Mouse (Mus musculus) heart, adult 2 months (tissue): ENCODE results near the gene Pcmt1. TPM values are rescaled to one million over a fixed set of nuclear protein-coding genes. Genes with fewer than 3 reads are reported as not detected.

ENCODE experiments used
- DNase-seq, 2 experiments: peaks; one replicate each; pipeline ENCODE4 v3.0.0; 2021
- H3K27ac ChIP-seq: fragments of 200-600 bp; 2 replicates; pipeline ENCODE4 v1.8.1; 2022
- H3K27me3 ChIP-seq: fragments of 200-500 bp; 2 replicates; pipeline ENCODE4 v1.6.1; 2012; ENCODE audit warnings: mild to moderate bottlenecking, low read length, inconsistent platforms, mixed read lengths; ENCODE audit not compliant: control insufficient read depth, insufficient read depth
- H3K36me3 ChIP-seq: fragments of 200-500 bp; 2 replicates; pipeline ENCODE4 v1.6.1; 2012; ENCODE audit warnings: low read length, inconsistent platforms; ENCODE audit not compliant: control insufficient read depth, insufficient read depth
- H3K4me1 ChIP-seq: fragments of 200-500 bp; 2 replicates; pipeline ENCODE4 v1.6.1; 2011; ENCODE audit warnings: low read length; ENCODE audit not compliant: control insufficient read depth, insufficient read depth
- H3K4me3 ChIP-seq: fragments of 200-600 bp; 2 replicates; pipeline ENCODE4 v1.8.1; 2022
- H3K79me2 ChIP-seq: fragments of 200-500 bp; replicated peaks from 2 replicates; pipeline ENCODE4 v1.6.1; 2012; ENCODE audit warnings: mild to moderate bottlenecking, inconsistent platforms, low read length, moderate library complexity, mixed read lengths; ENCODE audit not compliant: control insufficient read depth, insufficient read depth
- H3K9ac ChIP-seq: fragments of 200-500 bp; 2 replicates; pipeline ENCODE4 v1.6.1; 2012; ENCODE audit warnings: low read depth, mild to moderate bottlenecking, control low read depth, inconsistent platforms, low read length, mixed read lengths
- CTCF ChIP-seq: fragments of 200-600 bp; IDR thresholded peaks from 2 replicates; pipeline ENCODE4 v1.8.1; 2022; ENCODE audit warnings: antibody characterized with exemption, mild to moderate bottlenecking, moderate library complexity
- EP300 ChIP-seq: fragments of 200-500 bp; IDR thresholded peaks from 2 replicates; pipeline ENCODE4 v1.6.1; 2011; ENCODE audit warnings: low read depth, low read length, control low read depth; ENCODE audit not compliant: insufficient read depth
- POLR2A ChIP-seq: fragments of 200-500 bp; IDR thresholded peaks from 2 replicates; pipeline ENCODE4 v1.6.1; 2011; ENCODE audit warnings: mild to moderate bottlenecking, low read depth, low read length, control low read depth; ENCODE audit not compliant: insufficient read depth
- WGBS: fragments of 180-500 bp; shearing (Covaris S2); methylation state at CpG from one replicate; pipeline ENCODE4 v1.1.7; 2018; 5-methylcytosine and 5-hydroxymethylcytosine counted together
- intact Hi-C: fragments of 180-260 bp; cut with DNase I; formaldehyde crosslinking; loops from one replicate; pipeline ENCODE4 v1.15.1; 2025
- polyA plus RNA-seq: library from polyadenylated mRNA; depleted of rRNA; stranded (reverse); fragments of >200 nt; gene quantifications from 2 replicates; pipeline ENCODE4 v1.2.3, GENCODE M21; 2012
- total RNA-seq, 2 experiments: library from RNA; stranded (reverse); gene quantifications; 2 replicates each; pipeline ENCODE4 v1.2.3; 2021

Gene Pcmt1
- total and polyA plus RNA-seq, 3 experiments: 35.3 to 101 (median 92.5) TPM

DNA sequence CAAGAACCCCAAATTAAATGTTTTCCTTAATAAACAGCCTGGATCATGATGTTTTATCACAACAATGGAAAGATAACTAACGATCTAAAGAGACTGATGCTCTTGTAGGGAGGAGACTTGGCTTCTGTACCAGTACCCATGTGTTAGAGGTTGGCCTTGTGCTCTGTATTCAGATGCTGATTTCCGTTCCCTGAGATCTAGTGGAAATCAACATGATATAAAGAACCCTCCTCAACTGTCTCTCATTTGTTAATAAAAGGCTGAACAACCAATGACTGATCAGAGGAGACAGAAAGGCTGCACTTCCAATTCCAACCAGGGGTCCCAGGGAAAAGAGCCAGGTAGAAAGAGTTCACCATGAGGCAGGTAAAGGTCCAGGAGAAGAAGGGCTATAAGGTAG is 35.0 kb downstream of the Pcmt1 start:
- no peaks in the 10 kb centered on the region; the same call in 1 of the 2 replicates for H3K4me1 ChIP-seq
- TF ChIP-seq CTCF (no peak), EP300 (no peak), POLR2A (no peak)
- no peak overlapping the region for H3K27ac ChIP-seq
- H3K9ac ChIP-seq: no peak overlapping the region
- H3K79me2 ChIP-seq: no peaks in the 10 kb centered on the region
- DNase-seq: no peak
- no peaks in the 10 kb centered on the region for H3K27me3 ChIP-seq
- intact Hi-C loops: no loop called here
- H3K36me3 ChIP-seq: peaks cover 5% of the 10 kb centered on the region; the same call in 1 of the 2 replicates
- WGBS: 76% methylated on average over 2 of the region's 2 CpGs
- no peak overlapping the region for H3K4me3 ChIP-seq

DNA sequence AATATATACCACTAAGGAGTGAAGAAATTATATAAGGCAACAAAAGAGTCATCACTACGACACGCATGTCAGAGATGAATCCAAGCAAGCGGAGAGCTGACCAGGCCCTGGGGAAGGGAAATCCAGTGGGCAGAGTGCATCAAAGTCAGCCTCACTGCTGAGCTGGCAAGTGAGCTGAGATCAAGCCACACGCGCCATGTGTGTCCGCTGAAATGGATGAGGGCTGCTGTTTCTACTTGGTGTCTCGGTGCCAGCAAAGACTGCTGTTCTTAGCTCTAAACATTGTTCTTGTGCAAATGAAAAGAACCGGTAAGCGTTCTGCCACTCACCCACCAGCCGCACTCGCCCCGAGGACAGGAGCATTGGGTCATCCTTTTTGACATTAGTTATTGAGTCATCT is 40.6 kb downstream of the Pcmt1 start:
- H3K79me2 ChIP-seq: no peaks in the 10 kb centered on the region
- 97% methylated on average over 12 of the region's 12 CpGs for WGBS

GRCm38 (mm10) chr10:7630951-7631720 is 49.8 kb downstream of the Pcmt1 start:
- TF ChIP-seq CTCF: no peak
- TF ChIP-seq POLR2A: no peak
- no peak for TF ChIP-seq EP300
- Histone ChIP-seq H3K4me3 (no peak overlapping the region), H3K9ac (no peak overlapping the region), H3K27ac (no peak overlapping the region), H3K36me3 (peaks cover 13% of the 10 kb centered on the region), H3K79me2 (no peaks in the 10 kb centered on the region), H3K27me3 (no peaks in the 10 kb centered on the region), H3K4me1 (no peaks in the 10 kb centered on the region; the same call in 1 of the 2 replicates)
- intact Hi-C loops: no loop called here
- DNase-seq: peak in 1 of 2 experiments; percentile 14
- 51% methylated on average over 16 of the region's 16 CpGs for WGBS

More for the DNA sequence above, 40.6 kb downstream of the Pcmt1 start:
- DNase-seq: no peak
- Histone ChIP-seq H3K36me3 (peaks cover 2% of the 10 kb centered on the region; the same call in 1 of the 2 replicates), H3K4me3 (no peak overlapping the region), H3K4me1 (no peaks in the 10 kb centered on the region), H3K27ac (no peak overlapping the region), H3K9ac (no peak overlapping the region), H3K27me3 (no peaks in the 10 kb centered on the region)
- intact Hi-C loops: no loop called here
- TF ChIP-seq EP300 (no peak), CTCF (no peak), POLR2A (no peak)

- Histone ChIP-seq H3K9ac (no peak overlapping the region), H3K4me1 (no peaks in the 10 kb centered on the region; the same call in 1 of the 2 replicates), H3K36me3 (peaks cover 13% of the 10 kb centered on the region), H3K27ac (no peak overlapping the region), H3K4me3 (no peak overlapping the region), H3K79me2 (no peaks in the 10 kb centered on the region), H3K27me3 (no peaks in the 10 kb centered on the region)
- no peak for DNase-seq
- intact Hi-C loops: no loop called here
- 90% methylated on average over 5 of the region's 5 CpGs for WGBS
- TF ChIP-seq CTCF (no peak), EP300 (no peak), POLR2A (no peak)
Observed at GRCm38 (mm10) chr10:7630286-7630685, 50.6 kb downstream of the Pcmt1 start.

- intact Hi-C loops: no loop called here
- WGBS: 53% methylated on average over 4 of the region's 4 CpGs
- H3K36me3 ChIP-seq: peaks cover 13% of the 10 kb centered on the region
- TF ChIP-seq POLR2A (no peak), CTCF (no peak), EP300 (no peak)
- no peak overlapping the region for H3K9ac ChIP-seq
- no peaks in the 10 kb centered on the region for H3K27me3 ChIP-seq
- peak in 1 of 2 experiments; percentile 21 for DNase-seq
- no peaks in the 10 kb centered on the region; the same call in 1 of the 2 replicates for H3K4me1 ChIP-seq
- peak overlapping the region; percentile 34; the same call in 1 of the 2 replicates for H3K4me3 ChIP-seq
- H3K79me2 ChIP-seq: no peaks in the 10 kb centered on the region
- peak overlapping the region; percentile 74 for H3K27ac ChIP-seq
Observed at GRCm38 (mm10) chr10:7629092-7629491, 51.8 kb downstream of the Pcmt1 start.

GRCm38 (mm10) chr10:7623861-7624518 is 56.9 kb downstream of the Pcmt1 start:
- WGBS: 92% methylated on average over 3 of the region's 3 CpGs
- Histone ChIP-seq H3K4me3 (no peak overlapping the region), H3K4me1 (no peaks in the 10 kb centered on the region), H3K27me3 (no peaks in the 10 kb centered on the region), H3K79me2 (no peaks in the 10 kb centered on the region), H3K27ac (no peak overlapping the region), H3K36me3 (peaks cover 5% of the 10 kb centered on the region), H3K9ac (no peak overlapping the region)
- TF ChIP-seq CTCF (no peak), POLR2A (no peak), EP300 (no peak)
- intact Hi-C loops: no loop called here
- DNase-seq: no peak
